Mouse (Mus musculus): ENCODE measurements at regions not wholly inside any gene's neighbourhood (a gene's known extent, or its start where the extent isn't known, plus 50 kb on each side); places are given as distances from the start of the nearest gene placed in this dataset.

DNA sequence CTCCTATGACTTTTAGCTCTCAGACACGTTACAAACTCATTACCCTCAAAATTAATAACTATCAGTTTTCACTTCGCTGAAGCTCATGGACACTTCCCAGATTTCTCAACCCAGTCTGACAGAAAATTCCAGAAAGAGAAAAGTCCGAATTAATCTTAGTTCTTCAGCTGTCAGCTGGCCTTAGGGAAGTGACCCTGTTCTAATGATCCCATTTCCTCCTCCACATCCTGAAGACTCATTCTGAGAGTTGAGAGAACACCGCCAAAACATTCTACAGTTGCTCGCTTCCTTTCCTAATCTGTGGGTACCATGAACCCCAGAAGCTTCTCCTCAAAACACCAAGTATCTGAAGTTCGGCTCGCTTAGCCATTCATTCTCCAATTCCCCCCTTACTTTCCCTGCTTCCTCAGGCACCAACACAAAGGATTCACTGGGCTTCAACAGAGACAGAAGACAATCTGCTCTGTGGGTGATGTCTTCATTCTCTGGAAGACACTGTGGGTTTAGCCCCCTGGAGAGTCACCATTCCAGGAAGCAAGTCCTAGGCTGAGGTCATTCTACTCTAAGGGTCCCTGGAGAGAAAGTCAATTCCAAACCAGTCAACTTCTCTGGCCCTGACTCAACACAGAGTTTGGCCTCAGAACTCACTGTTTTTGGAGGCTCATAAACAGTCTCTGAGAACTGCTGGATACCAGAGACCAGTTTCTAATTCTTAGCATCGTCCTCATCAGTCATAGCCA lies 81.2 kb downstream of the Polr2m start:
- DNase-seq (ENCODE audit: low spot score) = no peak
- 79% methylated on average over 8 of the region's 8 CpGs for WGBS
- no peak for TF ChIP-seq EP300 (optimal IDR thresholded peaks at IDR 0.05)
- no peak for TF ChIP-seq CTCF (IDR thresholded peaks at IDR 0.05; ENCODE audit: low read depth)
- Histone ChIP-seq H3K4me2 (replicated peaks; ENCODE audit: low read depth) (no peak overlapping the region), H3K27ac (replicated peaks) (no peak overlapping the region), H3K27me3 (ENCODE audit: control insufficient read depth, insufficient read depth, low read length) (no peaks in the 10 kb centered on the region), H3K36me3 (ENCODE audit: control insufficient read depth, insufficient read depth, low read length) (no peaks in the 10 kb centered on the region), H3K9ac (ENCODE audit: low read length) (no peak overlapping the region), H3K4me3 (ENCODE audit: low read depth, low read length) (no peak overlapping the region), H3K9me3 (ENCODE audit: control insufficient read depth, low read length) (no peaks in the 10 kb centered on the region), H3K4me1 (replicated peaks; ENCODE audit: control insufficient read depth, insufficient read depth) (no peaks in the 10 kb centered on the region)
- ATAC-seq (ENCODE audit: low FRiP score, low TSS enrichment) = no peak

GRCm38 (mm10) chr9:71401667-71402066 lies 84.1 kb downstream of the Polr2m start:
- no peak for ATAC-seq (ENCODE audit: low FRiP score, low TSS enrichment)
- Histone ChIP-seq H3K9me3 (ENCODE audit: control insufficient read depth, low read length) (no peaks in the 10 kb centered on the region), H3K27ac (replicated peaks) (no peak overlapping the region), H3K27me3 (ENCODE audit: control insufficient read depth, insufficient read depth, low read length) (no peaks in the 10 kb centered on the region), H3K4me1 (replicated peaks; ENCODE audit: control insufficient read depth, insufficient read depth) (no peaks in the 10 kb centered on the region), H3K4me2 (replicated peaks; ENCODE audit: low read depth) (no peak overlapping the region), H3K4me3 (ENCODE audit: low read depth, low read length) (no peak overlapping the region), H3K36me3 (ENCODE audit: control insufficient read depth, insufficient read depth, low read length) (no peaks in the 10 kb centered on the region), H3K9ac (ENCODE audit: low read length) (no peak overlapping the region)
- 77% methylated on average over 1 of the region's 1 CpGs for whole genome bisulfite sequencing
- TF ChIP-seq CTCF (IDR thresholded peaks at IDR 0.05; ENCODE audit: low read depth) = no peak
- no peak for TF ChIP-seq EP300 (optimal IDR thresholded peaks at IDR 0.05)
- DNase-seq (ENCODE audit: low spot score) = no peak

- Histone ChIP-seq H3K4me1 (replicated peaks; ENCODE audit: control insufficient read depth, insufficient read depth) (no peaks in the 10 kb centered on the region), H3K27ac (replicated peaks) (no peak overlapping the region), H3K4me3 (ENCODE audit: low read depth, low read length) (no peak overlapping the region), H3K27me3 (ENCODE audit: control insufficient read depth, insufficient read depth, low read length) (no peaks in the 10 kb centered on the region), H3K9ac (ENCODE audit: low read length) (no peak overlapping the region), H3K36me3 (ENCODE audit: control insufficient read depth, insufficient read depth, low read length) (no peaks in the 10 kb centered on the region), H3K4me2 (replicated peaks; ENCODE audit: low read depth) (no peak overlapping the region), H3K9me3 (ENCODE audit: control insufficient read depth, low read length) (no peaks in the 10 kb centered on the region)
- DNase-seq (ENCODE audit: low spot score) (no peak), ATAC-seq (ENCODE audit: low FRiP score, low TSS enrichment) (no peak)
- TF ChIP-seq CTCF (IDR thresholded peaks at IDR 0.05; ENCODE audit: low read depth) = no peak
- TF ChIP-seq EP300 (optimal IDR thresholded peaks at IDR 0.05) = no peak
- WGBS = 68% methylated on average over 1 of the region's 1 CpGs
Observed at GRCm38 (mm10) chr9:71399346-71399745, 86.4 kb downstream of the Polr2m start.

- Histone ChIP-seq H3K9me3 (ENCODE audit: control insufficient read depth, low read length) (no peaks in the 10 kb centered on the region), H3K4me3 (ENCODE audit: low read depth, low read length) (no peak overlapping the region), H3K4me1 (replicated peaks; ENCODE audit: control insufficient read depth, insufficient read depth) (no peaks in the 10 kb centered on the region), H3K36me3 (ENCODE audit: control insufficient read depth, insufficient read depth, low read length) (no peaks in the 10 kb centered on the region), H3K27ac (replicated peaks) (no peak overlapping the region), H3K27me3 (ENCODE audit: control insufficient read depth, insufficient read depth, low read length) (no peaks in the 10 kb centered on the region), H3K9ac (ENCODE audit: low read length) (no peak overlapping the region), H3K4me2 (replicated peaks; ENCODE audit: low read depth) (no peak overlapping the region)
- ATAC-seq (ENCODE audit: low FRiP score, low TSS enrichment) = no peak
- DNase-seq (ENCODE audit: low spot score) = no peak
- TF ChIP-seq CTCF (IDR thresholded peaks at IDR 0.05; ENCODE audit: low read depth) (no peak), EP300 (optimal IDR thresholded peaks at IDR 0.05) (no peak)
- WGBS = 47% methylated on average over 7 of the region's 7 CpGs
Observed at GRCm38 (mm10) chr9:71396784-71397183, 89.0 kb downstream of the Polr2m start.

GRCm38 (mm10) chr9:71390221-71390620 lies 95.5 kb downstream of the Polr2m start:
- no peaks in the 10 kb centered on the region for H3K27me3 ChIP-seq (ENCODE audit: control insufficient read depth, insufficient read depth, low read length)
- DNase-seq (ENCODE audit: low spot score) = no peak
- H3K36me3 ChIP-seq (ENCODE audit: control insufficient read depth, insufficient read depth, low read length) = no peaks in the 10 kb centered on the region
- H3K4me2 ChIP-seq (replicated peaks; ENCODE audit: low read depth) = no peak overlapping the region
- 26% methylated on average over 5 of the region's 5 CpGs for WGBS
- TF ChIP-seq CTCF (IDR thresholded peaks at IDR 0.05; ENCODE audit: low read depth) = no peak
- no peak for TF ChIP-seq EP300 (optimal IDR thresholded peaks at IDR 0.05)
- H3K9ac ChIP-seq (ENCODE audit: low read length) = no peak overlapping the region
- no peaks in the 10 kb centered on the region for H3K9me3 ChIP-seq (ENCODE audit: control insufficient read depth, low read length)
- H3K27ac ChIP-seq (replicated peaks) = no peak overlapping the region
- no peak for ATAC-seq (ENCODE audit: low FRiP score, low TSS enrichment)
- H3K4me1 ChIP-seq (replicated peaks; ENCODE audit: control insufficient read depth, insufficient read depth) = no peaks in the 10 kb centered on the region
- H3K4me3 ChIP-seq (ENCODE audit: low read depth, low read length) = no peak overlapping the region

DNA sequence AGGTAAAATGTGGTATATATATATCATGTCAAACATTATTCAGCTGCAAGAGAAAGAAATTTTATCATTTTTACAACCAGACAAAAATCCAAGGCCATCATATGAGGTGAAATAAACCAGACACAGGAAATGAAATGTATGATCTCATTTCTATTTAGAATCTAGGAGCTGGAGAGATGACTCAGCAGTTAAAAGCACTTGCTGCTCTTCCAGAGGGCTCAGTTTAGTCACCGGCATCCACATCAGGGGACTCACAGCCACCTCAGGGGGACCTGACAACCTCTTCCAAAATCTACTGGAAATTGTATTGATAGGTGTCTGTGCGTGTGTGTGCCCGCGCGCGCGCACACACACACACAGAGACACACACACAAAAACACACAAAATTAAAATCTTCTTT lies 98.3 kb downstream of the Polr2m start:
- WGBS = 89% methylated on average over 7 of the region's 7 CpGs
- Histone ChIP-seq H3K4me3 (ENCODE audit: low read depth, low read length) (no peak overlapping the region), H3K27me3 (ENCODE audit: control insufficient read depth, insufficient read depth, low read length) (no peaks in the 10 kb centered on the region), H3K9ac (ENCODE audit: low read length) (no peak overlapping the region), H3K4me1 (replicated peaks; ENCODE audit: control insufficient read depth, insufficient read depth) (no peaks in the 10 kb centered on the region), H3K27ac (replicated peaks) (no peak overlapping the region), H3K4me2 (replicated peaks; ENCODE audit: low read depth) (no peak overlapping the region), H3K9me3 (ENCODE audit: control insufficient read depth, low read length) (no peaks in the 10 kb centered on the region), H3K36me3 (ENCODE audit: control insufficient read depth, insufficient read depth, low read length) (no peaks in the 10 kb centered on the region)
- ATAC-seq (ENCODE audit: low FRiP score, low TSS enrichment) (no peak), DNase-seq (ENCODE audit: low spot score) (no peak)
- TF ChIP-seq EP300 (optimal IDR thresholded peaks at IDR 0.05) (no peak), CTCF (IDR thresholded peaks at IDR 0.05; ENCODE audit: low read depth) (no peak)

All from stomach, postnatal 0 days (tissue).